Mouse (Mus musculus) myocyte (in vitro differentiated cells): ENCODE measurements at regions not wholly inside any gene's neighbourhood (a gene's known extent, or its start where the extent isn't known, plus 50 kb on each side); places are given as distances from the start of the nearest gene placed in this dataset.

Experiments
- H3K27me3 ChIP-seq: one replicate; pipeline ENCODE4 v1.6.1; 2011; ENCODE audit not compliant: control insufficient read depth, insufficient read depth, insufficient read length
- H3K36me3 ChIP-seq: one replicate; pipeline ENCODE4 v1.6.1; 2011; ENCODE audit not compliant: control insufficient read depth, insufficient read depth
- H3K4me2 ChIP-seq: one replicate; pipeline ENCODE4 v1.6.1; 2011; ENCODE audit warnings: low read depth, control low read depth
- H3K4me3 ChIP-seq: one replicate; pipeline ENCODE4 v1.5.1; 2011; ENCODE audit warnings: mild to moderate bottlenecking, control low read depth, moderate library complexity
- H3K79me2 ChIP-seq: one replicate; pipeline ENCODE4 v1.6.1; 2011; ENCODE audit not compliant: control insufficient read depth, insufficient read depth
- H3ac ChIP-seq: one replicate; pipeline ENCODE4 v1.6.1; 2011; ENCODE audit not compliant: control insufficient read depth, insufficient read length
- CEBPB ChIP-seq: IDR thresholded peaks from 2 replicates; pipeline ENCODE4 v1.6.1; 2011; ENCODE audit warnings: mild to moderate bottlenecking, moderate library complexity; ENCODE audit not compliant: poor library complexity, insufficient read depth, severe bottlenecking
- E2F4 ChIP-seq: IDR thresholded peaks from one replicate; pipeline ENCODE4 v1.6.1; 2011; ENCODE audit warnings: mild to moderate bottlenecking, control low read depth, moderate library complexity; ENCODE audit not compliant: insufficient read depth
- MAX ChIP-seq: IDR thresholded peaks from one replicate; pipeline ENCODE4 v1.6.1; 2011; ENCODE audit warnings: low read depth, mild to moderate bottlenecking, control low read depth
- MYOD1 ChIP-seq, 3 experiments: IDR thresholded peaks; one replicate each; pipeline ENCODE4 v1.6.1; 2011; ENCODE audit warnings: control low read depth in 2 of 3, low read depth in 2 of 3, mild to moderate bottlenecking in 2 of 3, moderate library complexity in 1 of 3; ENCODE audit not compliant: insufficient read length in 2 of 3, control insufficient read depth in 1 of 3
- MYOG ChIP-seq, 3 experiments: IDR thresholded peaks; one replicate each; pipeline ENCODE4 v1.6.1; 2011; ENCODE audit warnings: control low read depth in 2 of 3, low read depth in 2 of 3, mild to moderate bottlenecking in 2 of 3; ENCODE audit not compliant: insufficient read length in 2 of 3, control insufficient read depth in 1 of 3, insufficient read depth in 1 of 3
- POLR2A ChIP-seq: IDR thresholded peaks from one replicate; pipeline ENCODE4 v1.6.1; 2011; ENCODE audit warnings: low read depth, mild to moderate bottlenecking, control low read depth, moderate library complexity; ENCODE audit not compliant: insufficient read length
- POLR2AphosphoS2 ChIP-seq: IDR thresholded peaks from one replicate; pipeline ENCODE4 v1.6.1; 2011; ENCODE audit warnings: low read depth, control low read depth; ENCODE audit not compliant: insufficient read length
- REST ChIP-seq: IDR thresholded peaks from one replicate; pipeline ENCODE4 v1.6.1; 2011; ENCODE audit warnings: mild to moderate bottlenecking, control low read depth, moderate library complexity; ENCODE audit not compliant: insufficient read depth, insufficient read length
- SRF ChIP-seq: IDR thresholded peaks from one replicate; pipeline ENCODE4 v1.6.1; 2011; ENCODE audit warnings: low read depth; ENCODE audit not compliant: control insufficient read depth, insufficient read length
- TCF12 ChIP-seq: IDR thresholded peaks from one replicate; pipeline ENCODE4 v1.6.1; 2011; ENCODE audit warnings: mild to moderate bottlenecking, control low read depth; ENCODE audit not compliant: poor library complexity, insufficient read depth, severe bottlenecking
- TCF3 ChIP-seq: IDR thresholded peaks from one replicate; pipeline ENCODE4 v1.6.1; 2011; ENCODE audit warnings: low read depth, control low read depth; ENCODE audit not compliant: insufficient read length
- USF1 ChIP-seq: IDR thresholded peaks from one replicate; pipeline ENCODE4 v1.6.1; 2011; ENCODE audit warnings: low read depth, mild to moderate bottlenecking, control low read depth, moderate library complexity

DNA sequence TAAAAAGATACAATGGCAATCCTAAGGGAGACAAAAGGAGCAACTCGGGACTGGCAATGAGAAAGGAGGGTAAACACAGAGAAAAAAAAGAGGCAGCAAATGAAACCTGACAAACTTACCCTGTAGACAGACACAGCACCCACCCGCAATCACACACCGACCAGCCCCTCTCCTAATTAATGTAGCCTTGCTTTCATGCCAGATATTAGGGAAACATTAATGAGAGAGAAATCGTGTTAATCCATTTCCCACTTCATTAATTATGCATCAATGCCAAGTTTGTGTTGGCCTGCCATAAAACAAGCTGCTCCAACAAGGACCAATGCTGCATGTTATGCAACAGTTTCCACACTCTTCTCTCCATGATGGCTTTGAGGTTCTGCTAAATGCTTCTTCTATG lies 59.9 kb upstream of the S1pr1 start:
- H3K4me2 ChIP-seq, result no peak overlapping the region
- H3K4me3 ChIP-seq, result no peak overlapping the region
- H3ac ChIP-seq, result no peak overlapping the region
- no peaks in the 10 kb centered on the region for H3K79me2 ChIP-seq
- H3K27me3 ChIP-seq, result no peaks in the 10 kb centered on the region
- TF ChIP-seq TCF12 (no peak), MYOG (IDR thresholded peaks at IDR 0.05; ENCODE audit: control insufficient read depth in 1 of 3, insufficient read depth in 1 of 3, insufficient read length in 2 of 3, low read depth in 2 of 3) (no peak), POLR2A (no peak), REST (no peak), POLR2AphosphoS2 (no peak), CEBPB (no peak), USF1 (no peak), E2F4 (no peak), MYOD1 (IDR thresholded peaks at IDR 0.05; ENCODE audit: control insufficient read depth in 1 of 3, insufficient read length in 2 of 3, low read depth in 2 of 3) (no peak), SRF (no peak), MAX (no peak), TCF3 (no peak)
- no peaks in the 10 kb centered on the region for H3K36me3 ChIP-seq

DNA sequence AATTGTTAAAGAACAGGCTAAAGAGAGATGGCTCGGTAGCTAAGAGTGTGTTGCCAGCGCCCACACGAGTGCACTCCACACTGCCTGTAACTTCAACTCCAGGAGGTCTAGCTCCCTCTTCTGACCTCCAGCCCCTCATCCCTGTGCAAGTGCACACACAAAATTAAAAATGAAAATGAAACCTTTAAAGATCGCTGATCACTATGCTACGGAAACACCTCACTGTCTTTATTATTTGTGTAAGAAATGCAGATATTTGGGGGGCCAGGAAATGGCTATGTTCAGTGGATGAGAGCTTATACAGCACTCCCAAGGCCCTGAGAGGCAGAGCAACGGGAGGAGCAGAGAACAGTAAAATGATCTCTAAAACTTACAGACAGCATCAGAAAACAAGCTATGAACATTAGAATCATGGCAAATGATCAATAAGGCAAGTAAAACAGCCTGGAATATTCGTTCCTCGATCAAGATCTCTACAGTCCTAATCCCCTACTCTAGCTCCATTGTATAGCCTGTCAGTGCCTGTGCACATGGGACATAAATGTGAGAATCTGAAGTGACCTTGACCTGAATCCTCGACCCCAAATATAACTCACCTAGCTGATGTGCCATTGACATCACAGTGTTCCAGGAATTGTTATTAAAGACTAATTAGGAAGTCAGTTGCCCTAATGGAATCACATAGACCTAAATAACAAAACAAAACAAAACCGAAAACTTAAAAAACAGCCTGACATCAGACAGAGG lies 64.4 kb upstream of the S1pr1 start:
- Histone ChIP-seq H3K79me2 (no peaks in the 10 kb centered on the region), H3ac (no peak overlapping the region), H3K4me3 (no peak overlapping the region), H3K4me2 (no peak overlapping the region), H3K27me3 (no peaks in the 10 kb centered on the region), H3K36me3 (no peaks in the 10 kb centered on the region)
- TF ChIP-seq MYOD1 (IDR thresholded peaks at IDR 0.05; ENCODE audit: control insufficient read depth in 1 of 3, insufficient read length in 2 of 3, low read depth in 2 of 3) (no peak), REST (no peak), SRF (no peak), POLR2AphosphoS2 (no peak), POLR2A (no peak)

DNA sequence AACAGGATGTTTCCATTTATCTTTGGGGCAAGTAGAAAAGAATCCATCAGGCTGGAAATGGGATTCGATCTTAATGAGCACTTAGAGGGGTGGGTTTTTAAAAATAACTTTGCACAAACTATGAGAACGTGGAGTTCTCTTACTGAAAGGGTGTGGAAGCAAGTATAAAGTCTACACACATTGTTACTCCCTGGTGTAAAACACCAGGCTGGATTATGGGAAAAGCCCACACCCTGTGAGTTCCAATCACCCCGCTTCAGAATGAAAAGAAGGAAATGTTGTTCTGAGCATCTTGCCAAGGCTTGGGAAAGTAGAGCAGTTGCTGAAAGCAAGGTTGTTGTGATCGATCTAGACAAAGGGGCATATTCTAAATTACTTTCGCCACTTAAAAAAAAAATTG lies 65.0 kb upstream of the S1pr1 start:
- no peak overlapping the region for H3K4me2 ChIP-seq
- no peak overlapping the region for H3ac ChIP-seq
- H3K27me3 ChIP-seq, result no peaks in the 10 kb centered on the region
- no peak overlapping the region for H3K4me3 ChIP-seq
- H3K36me3 ChIP-seq, result no peaks in the 10 kb centered on the region
- no peaks in the 10 kb centered on the region for H3K79me2 ChIP-seq
- no peak for TF ChIP-seq MYOD1 (IDR thresholded peaks at IDR 0.05; ENCODE audit: control insufficient read depth in 1 of 3, insufficient read length in 2 of 3, low read depth in 2 of 3)
- TF ChIP-seq USF1, result no peak
- no peak for TF ChIP-seq MYOG (IDR thresholded peaks at IDR 0.05; ENCODE audit: control insufficient read depth in 1 of 3, insufficient read depth in 1 of 3, insufficient read length in 2 of 3, low read depth in 2 of 3)
- TF ChIP-seq MAX, result no peak
- TF ChIP-seq TCF12, result no peak
- TF ChIP-seq REST, result no peak
- TF ChIP-seq E2F4, result no peak
- TF ChIP-seq SRF, result no peak
- TF ChIP-seq POLR2A, result no peak
- TF ChIP-seq CEBPB, result no peak
- TF ChIP-seq POLR2AphosphoS2, result no peak
- no peak for TF ChIP-seq TCF3

DNA sequence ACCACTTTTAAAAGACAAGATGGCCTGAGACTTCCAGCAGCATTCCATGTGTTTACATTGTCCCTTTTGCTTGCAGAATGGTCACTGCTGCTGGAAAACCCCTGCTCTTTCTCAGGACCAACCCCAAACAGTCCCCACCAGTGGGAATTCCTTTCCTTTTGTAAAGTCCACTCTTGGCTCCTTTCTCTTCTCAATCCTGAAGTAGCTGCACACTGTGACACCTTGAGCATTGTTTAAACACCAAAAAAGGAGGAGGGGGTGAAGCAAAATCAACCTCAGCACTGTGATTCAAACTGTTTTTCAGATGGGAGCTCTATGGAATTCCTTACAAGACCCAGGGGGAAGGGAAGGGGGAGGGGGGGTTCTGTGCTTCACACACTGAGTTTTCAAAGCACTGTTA lies 67.9 kb upstream of the S1pr1 start:
- Histone ChIP-seq H3K4me3 (no peak overlapping the region), H3K79me2 (no peaks in the 10 kb centered on the region), H3K36me3 (no peaks in the 10 kb centered on the region), H3ac (no peak overlapping the region), H3K27me3 (no peaks in the 10 kb centered on the region), H3K4me2 (no peak overlapping the region)
- TF ChIP-seq POLR2AphosphoS2, result no peak
- no peak for TF ChIP-seq E2F4
- TF ChIP-seq REST, result no peak
- TF ChIP-seq POLR2A, result no peak

DNA sequence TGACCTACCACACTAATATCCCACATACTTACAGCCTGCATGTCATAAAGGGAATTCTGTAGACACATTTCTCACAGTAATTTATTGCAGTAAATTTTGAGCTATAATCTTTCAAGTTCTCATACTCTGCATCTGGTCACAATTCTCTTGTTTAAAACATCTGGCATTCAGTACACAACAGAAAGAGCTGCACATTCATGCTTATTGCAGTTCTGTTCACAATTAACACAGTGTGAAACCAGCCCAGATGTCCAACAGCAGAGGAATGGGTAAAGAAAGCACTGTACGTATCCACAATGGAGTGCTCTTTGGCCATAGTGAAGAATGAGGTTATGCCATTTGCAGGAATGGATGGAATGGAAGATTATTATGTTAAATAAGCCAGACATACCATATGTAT lies 72.5 kb upstream of the S1pr1 start:
- no peak overlapping the region for H3ac ChIP-seq

More for the DNA sequence above, 72.5 kb upstream of the S1pr1 start:
- H3K27me3 ChIP-seq, result no peaks in the 10 kb centered on the region
- no peak overlapping the region for H3K4me2 ChIP-seq
- no peak for TF ChIP-seq E2F4
- TF ChIP-seq USF1, result no peak
- TF ChIP-seq REST, result no peak
- no peak for TF ChIP-seq CEBPB
- no peak for TF ChIP-seq TCF12
- TF ChIP-seq TCF3, result no peak
- TF ChIP-seq MYOD1 (IDR thresholded peaks at IDR 0.05; ENCODE audit: control insufficient read depth in 1 of 3, insufficient read length in 2 of 3, low read depth in 2 of 3), result no peak
- no peak for TF ChIP-seq MAX
- no peak for TF ChIP-seq POLR2AphosphoS2
- no peak for TF ChIP-seq SRF
- no peak for TF ChIP-seq POLR2A
- no peak for TF ChIP-seq MYOG (IDR thresholded peaks at IDR 0.05; ENCODE audit: control insufficient read depth in 1 of 3, insufficient read depth in 1 of 3, insufficient read length in 2 of 3, low read depth in 2 of 3)
- no peaks in the 10 kb centered on the region for H3K79me2 ChIP-seq
- H3K36me3 ChIP-seq, result no peaks in the 10 kb centered on the region
- H3K4me3 ChIP-seq, result no peak overlapping the region
